Mouse (Mus musculus): ENCODE results near the gene Wdr66.
"Not testable (repeated sequence)": the region's sequence is repeated elsewhere in the genome, so short reads cannot be mapped to it uniquely, and the experiment has no call there.

The Wdr66 gene

DNA sequence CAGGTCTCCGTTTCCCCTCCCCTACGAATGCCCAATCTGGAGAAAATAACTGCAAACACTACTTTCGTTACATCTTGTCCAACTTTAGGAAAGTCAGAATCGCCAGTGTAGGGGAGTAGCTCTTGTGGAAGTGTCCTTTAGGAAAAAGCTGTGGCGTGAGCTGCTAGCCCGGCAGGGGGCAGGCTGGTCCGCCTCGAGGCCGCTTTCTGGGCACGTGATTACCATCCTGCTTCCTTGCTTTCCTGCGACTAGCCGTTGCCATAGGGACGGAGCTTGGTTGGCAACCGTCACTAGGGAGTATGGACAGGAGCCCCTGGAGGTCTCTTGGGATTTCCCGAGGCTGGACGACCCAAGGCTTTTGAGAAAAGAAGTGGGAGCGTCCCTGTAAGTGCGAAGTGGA lies at the start of gene Wdr66:
Gene Wdr66, plus strand, starts transcription at position 269 of the 400 bp plus-strand sequence.
- peak; percentile 66 for DNase-seq

DNA sequence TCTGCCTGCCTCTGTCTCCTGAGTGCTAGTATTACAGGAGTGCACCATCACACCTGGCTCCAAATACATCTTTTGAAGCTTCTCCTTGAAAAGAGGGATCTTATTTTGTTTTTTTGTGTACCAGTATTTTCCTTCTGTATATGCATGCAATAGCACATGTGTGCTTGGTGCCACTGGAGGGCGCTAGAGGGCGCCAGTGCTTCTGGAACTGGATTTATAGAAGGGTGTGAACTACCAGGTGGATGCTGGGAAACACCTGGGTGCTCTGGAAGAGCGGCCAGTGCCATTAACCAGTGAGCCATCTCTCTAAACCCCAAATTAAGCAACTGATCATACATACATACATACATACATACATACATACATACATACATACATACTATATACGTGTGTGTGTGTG lies 49.1 kb upstream of the Wdr66 start:
- not testable (repeated sequence) for DNase-seq

DNA sequence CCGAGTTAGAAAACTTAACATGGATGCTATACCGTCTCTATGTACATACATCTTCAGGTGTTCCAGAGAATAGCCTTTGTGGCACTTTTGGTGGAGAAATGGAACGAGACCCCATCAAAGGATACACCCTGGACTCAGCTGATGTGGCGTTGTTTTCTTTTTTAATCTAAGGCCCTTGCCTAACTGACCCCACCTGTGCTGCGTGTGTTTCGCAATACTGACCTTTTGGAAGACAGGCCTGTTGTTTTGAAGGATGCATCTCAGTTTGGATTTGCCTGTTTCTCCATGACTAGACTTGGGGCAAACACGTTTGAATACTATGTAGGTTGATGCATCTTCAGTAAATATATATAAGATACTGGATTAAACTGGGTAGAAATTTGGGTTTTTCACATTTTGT lies 48.3 kb upstream of the Wdr66 start:
- DNase-seq: not testable (repeated sequence)

DNA sequence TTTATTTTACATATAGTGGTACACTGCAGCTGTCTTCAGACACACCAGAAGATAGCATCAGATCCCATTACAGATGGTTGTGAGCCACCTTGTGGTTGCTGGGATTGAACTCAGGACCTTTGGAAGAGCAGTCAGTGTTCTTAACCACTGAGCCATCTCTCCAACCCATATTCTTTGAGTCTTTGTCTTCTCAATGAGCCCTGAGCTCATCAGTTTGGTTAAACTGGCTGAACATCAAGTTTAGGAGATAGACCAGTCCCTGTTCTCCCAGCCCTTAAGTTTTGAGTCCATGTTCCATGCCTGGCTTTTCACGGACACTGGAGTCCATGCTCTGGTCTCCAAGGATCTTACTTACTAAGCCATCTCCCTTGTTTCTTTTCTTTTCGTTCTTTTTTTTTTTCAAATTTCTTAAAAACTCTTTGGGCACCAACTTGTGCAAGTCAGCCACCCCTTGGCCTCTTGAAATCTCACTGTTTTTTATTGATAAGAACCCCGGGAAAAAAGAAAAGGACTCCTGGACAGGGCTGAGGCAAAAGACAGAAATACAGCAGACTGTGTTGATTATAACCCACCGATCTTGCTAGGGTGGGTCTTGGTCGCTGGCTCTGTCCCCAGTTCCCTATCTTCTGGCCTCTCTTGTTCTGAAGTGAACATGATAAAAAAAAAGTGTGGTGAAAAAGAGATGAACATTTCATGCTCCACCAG lies 29.4 kb upstream of the Wdr66 start:
- not testable (repeated sequence) for DNase-seq

DNA sequence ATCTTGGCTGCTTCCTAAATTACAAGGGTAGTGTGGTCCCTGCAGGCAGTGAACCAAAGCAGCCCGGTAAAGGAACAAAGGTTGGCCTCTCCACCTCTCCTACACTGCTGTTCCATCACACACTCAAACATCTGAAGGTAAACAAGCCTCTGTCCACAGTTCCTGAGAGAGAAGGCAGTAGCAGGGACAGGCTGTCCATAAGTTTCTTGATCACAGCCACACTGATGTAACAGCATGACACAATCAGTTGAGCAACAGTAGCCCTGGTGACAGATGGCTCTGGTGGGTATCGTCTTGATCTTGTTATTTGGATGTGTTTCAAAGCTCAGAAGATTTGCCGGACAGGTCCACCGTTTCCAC lies 28.9 kb upstream of the Wdr66 start:
- no peak for DNase-seq

DNA sequence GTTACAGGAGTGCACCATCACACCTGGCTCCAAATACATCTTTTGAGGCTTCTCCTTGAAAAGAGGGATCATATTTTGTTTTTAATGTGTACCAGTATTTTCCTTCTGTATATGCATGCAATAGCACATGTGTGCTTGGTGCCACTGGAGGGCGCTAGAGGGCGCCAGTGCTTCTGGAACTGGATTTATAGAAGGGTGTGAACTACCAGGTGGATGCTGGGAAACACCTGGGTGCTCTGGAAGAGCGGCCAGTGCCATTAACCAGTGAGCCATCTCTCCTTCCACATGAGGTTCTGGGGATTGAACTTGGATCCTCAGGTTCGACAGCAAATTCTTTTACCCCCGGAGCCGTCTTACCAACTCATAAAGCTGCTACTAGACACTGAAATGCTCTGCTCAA lies 28.0 kb upstream of the Wdr66 start:
- DNase-seq: not testable (repeated sequence)

DNA sequence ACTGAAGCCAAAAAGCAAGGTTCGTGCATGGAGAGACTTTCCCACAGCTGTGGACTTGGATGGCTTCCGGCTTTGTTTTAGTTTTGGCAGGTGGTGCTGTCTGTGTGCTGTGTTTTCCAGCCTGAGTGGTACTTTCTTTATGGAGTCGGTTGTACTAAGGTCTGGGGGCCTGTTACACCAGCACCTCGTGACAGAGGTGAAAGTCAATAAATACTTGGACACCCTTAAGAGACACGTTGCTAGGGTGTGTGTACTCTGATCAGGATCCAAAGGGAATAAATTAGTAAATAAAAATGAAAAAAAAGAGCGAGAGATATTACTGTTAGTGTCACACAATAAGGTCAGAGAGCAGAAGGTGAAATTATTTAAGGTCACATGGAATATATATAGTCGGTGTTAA lies 25.1 kb upstream of the Wdr66 start:
- no peak for DNase-seq

DNA sequence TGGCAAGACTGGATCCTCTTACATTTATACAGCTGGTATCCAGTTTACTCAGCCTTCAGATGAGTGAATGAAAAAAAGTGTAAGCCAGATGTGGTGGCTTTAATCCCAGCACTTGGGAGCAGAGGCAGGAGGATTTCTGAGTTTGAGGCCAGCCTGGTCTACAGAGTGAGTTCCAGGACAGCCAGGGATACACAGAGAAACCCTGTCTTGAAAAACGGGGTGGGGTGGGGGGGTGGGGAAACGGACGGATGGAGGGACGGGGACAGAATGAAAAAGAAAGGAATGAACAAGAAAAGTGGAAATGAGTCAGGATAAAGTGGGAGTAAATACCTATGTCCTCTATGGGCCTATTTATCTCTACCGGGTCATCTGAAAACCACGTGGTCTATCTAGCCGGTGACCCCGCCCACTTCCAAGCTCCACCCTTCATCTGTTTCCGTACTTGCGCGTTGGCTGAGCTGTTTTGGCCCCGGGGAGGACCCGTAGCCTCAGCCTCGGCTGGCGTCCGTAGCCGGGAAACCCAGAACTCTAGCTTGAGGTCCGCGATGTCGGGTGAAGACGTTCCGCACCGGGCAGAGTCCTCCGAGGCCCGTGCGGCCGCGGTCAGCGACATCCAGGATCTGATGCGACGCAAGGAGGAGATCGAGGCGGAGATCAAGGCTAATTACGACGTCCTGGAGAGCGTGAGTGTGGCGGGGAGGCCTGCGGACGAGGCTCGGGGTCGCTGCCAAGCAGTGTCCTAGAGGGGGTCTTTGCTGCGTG lies 24.0 kb upstream of the Wdr66 start:
- peak; percentile 95 for DNase-seq

DNA sequence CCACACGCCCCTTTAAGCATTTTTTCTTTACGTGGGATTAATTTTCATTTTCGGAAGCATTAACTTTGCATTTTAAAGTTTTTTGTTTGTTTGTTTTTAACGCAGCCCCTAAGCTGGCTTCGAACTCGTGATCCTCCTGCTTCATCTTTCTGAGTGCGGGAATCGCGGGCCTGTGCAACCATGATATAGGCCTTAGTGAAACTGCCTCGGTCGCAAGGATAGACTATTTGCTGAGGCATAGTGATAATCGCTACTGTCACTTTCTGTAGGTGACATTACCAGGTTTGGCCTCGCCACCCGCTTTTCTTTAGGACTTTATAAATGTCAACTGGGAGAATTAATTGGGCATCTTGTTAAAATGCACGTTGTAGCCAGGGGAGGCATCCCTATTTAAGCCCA lies 23.4 kb upstream of the Wdr66 start:
- no peak for DNase-seq

DNA sequence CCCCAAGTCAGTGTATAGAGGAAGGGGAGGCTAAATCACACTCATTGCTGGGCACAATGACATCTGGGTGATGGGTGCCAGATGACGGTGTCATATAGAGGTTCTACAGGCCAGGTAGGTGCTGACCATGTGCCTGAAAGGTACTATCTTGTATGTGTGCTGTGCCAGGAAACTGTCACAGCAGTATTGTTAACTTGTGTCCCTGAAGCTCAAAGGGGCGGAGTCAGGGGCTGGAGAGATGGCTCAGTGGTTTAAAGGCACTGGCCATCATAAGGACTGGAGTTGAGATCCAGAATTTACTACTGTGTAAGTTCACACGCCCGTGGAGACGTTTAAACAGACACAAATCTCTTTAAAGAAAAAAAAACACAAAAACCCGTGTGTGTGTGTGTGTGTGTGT lies 22.6 kb upstream of the Wdr66 start:
- no peak for DNase-seq

DNA sequence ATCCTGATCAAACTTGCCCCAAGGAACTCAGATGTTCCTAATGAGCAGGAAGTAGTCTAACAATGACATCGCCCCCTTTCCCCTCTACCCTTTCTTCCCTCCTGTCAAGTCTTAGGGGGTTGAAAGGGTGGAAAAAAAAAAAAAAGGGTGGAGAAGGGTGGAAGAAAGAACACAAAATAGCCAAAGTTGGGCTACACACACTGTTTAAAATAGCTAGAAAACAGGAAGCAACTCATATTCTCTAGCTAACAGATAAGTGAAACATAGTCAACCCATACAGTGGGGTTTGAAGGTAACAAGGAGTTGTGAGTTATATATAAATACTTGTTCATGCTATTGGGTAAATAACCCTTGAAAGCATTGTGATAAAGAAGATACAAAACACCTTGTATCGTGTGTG lies 19.7 kb upstream of the Wdr66 start:
- no peak for DNase-seq

DNA sequence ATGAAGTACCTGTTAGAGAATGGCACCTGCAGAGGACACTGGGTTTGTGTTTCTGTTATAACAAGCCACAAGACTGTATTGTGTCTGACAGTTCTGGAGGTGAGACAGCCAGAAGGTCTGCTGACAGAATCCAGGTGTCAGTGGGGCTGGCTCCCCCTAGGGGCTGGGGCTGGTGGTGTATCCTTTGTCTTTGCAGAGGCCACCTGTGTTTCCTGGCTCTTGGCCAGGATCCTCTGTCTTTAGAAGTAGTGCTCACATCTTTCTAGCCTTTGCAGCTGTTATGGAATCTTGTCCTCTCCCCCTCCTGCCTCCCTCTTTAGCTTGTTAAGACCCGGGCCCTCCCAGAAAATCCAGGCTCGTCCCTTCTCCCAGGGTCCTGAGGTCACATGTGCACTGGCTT lies 16.2 kb upstream of the Wdr66 start:
- peak; percentile 40 for DNase-seq

DNA sequence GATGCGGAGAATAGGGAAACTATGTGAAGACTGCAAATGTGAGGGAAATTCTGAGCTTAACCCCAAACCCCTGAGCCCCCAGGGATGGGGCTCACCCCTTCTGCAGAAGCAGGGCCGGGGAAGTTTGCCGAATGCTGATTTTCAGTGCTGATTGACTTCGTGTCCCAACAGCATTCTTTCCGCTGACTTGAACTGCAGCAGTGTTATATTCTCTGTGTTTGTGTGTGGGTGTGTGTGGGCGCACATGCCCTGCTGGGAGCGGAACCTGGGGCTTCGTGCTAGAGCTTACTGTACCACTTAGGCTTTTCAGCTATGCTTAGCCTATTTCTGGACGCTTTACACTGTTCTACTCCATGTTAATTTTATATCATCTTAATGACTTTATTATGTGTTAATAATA lies 15.5 kb upstream of the Wdr66 start:
- DNase-seq: no peak

DNA sequence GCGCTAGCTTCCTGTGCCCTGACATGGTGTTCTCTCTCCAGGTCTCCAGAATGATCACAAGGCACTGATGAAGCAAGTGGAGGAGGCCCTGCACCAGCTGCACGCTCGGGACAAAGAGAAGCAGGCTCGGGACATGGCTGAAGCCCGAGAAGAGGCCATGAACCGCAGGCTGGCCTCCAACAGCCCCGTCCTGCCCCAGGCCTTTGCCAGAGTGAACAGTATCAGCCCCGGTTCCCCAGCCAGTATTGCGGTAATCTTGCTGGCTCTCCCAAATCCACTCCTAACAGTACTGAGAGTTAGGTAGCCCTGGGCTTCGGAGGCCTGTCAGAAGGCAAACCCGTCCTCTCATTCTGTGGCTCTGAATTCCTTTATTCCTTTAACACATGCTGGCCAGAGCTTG lies 12.4 kb upstream of the Wdr66 start:
- no peak for DNase-seq

DNA sequence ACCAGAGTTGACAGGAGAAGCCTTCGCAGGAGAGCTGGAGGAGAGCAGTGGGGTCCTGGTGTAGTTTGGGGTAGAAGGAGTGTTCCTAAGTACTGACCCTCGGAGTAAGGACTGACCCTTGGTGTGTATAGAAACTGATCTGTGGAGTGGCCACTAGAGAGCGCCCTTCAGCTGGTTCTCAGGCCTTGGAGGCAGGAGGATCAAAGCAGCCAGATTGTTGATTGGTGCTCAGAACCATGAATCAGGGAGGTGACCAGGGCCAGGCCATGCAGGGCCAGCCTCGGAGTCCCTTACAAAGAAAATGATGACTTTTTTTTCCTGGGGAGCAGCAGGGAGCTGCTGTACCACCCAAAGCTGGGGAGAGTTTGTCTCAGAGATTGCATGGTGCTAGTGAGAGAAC lies 6.4 kb upstream of the Wdr66 start:
- peak; percentile 47 for DNase-seq

DNA sequence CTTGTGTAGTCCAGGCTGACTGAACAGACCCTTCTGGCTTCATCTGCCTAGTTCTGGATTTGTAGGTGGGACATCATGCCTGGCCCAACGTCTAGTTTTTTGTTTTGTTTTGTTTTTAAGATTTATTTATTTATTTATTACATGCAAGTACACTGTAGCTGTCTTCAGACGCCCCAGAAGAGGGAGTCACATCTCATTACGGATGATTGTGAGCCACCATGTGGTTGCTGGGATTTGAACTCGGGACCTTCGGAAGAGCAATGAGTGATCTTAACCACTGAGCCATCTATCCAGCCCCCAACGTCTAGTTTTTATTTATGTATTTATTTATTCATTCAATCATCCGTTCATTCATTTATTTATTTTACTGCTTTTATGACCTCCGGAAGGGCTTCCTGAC lies 512 bp upstream of the Wdr66 start:
- no peak for DNase-seq

DNA sequence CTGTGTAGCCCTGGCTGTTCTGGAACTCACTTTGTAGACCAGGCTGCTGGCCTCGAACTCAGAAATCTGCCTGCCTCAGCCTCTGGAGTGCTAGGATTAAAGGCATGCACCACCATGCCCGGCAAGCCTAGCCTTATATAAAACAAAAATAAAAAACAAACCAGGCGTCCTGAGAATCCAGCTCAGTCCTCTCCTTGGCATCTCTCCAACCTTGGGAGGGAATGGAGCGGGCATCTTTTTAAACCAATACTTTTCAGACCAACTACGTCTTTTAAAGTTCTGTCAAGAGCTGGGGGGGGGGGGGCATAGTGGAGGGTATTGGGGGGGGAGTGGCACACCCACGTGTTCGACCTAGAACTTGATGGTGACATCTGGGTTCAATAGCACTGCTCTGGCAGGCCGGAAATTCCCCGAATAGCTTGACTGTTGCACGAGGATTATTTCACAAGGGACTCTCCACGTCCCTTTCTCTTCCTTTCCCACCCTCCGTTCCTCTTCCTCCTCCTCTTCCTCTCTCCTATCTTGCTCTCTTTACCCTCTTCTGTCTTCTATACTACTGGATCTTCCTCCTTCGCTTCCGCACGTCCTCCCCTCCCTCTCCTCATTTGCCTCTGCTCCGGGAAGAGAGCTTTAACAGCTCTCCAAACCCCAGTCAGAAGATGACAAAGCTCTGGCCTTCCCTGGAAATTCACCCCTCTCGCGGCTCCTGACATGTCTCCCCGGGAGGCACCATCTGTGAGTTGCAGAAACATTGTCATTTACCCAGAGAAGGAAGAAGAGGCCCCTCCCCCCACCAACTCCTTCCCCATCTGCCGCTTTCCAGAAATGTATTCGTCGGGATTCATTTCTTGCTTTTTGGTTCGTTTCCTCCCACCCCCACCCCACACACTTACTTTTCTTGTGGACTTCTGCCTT lies 5.2 kb downstream of the Wdr66 start:
- DNase-seq: peak; percentile 34

DNA sequence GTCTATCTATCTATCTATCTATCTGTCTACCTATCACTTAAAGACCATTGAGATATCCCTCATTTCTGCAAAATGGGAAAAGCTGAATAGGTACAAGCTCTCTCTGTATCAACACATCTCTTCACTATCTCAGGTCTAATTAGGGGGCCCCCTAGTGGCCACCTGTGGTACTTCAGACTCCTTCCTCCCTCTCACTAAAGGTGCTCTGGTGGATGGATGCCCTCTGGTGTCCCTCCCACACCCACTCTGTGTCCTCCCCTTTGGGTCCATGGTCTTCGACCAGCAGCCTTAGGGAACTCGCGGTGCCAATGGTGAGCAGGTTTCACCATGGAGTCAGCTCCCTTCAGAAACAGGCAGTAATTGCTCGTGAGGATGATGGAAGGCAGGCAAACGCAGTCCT lies 7.1 kb downstream of the Wdr66 start:
- peak; percentile 69 for DNase-seq

DNA sequence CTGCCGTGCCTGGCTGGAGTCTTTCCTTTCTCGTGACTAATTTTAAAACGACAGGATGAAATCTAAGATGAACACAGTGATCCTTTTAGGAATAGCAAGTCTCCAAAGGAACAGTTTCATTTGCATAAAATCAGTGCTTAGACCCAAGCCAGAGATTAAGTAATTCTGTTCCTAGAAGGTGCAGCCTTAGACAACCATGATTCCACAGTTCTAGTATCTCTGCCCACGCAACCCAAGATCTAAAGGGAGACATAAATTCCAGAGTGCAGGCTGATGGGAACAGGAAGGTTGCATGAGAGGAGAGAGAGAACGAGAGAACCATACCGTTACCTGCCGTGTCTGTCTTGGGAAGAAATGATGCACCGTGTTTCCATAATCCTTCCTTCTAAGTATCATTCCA lies 8.8 kb downstream of the Wdr66 start:
- no peak for DNase-seq

DNA sequence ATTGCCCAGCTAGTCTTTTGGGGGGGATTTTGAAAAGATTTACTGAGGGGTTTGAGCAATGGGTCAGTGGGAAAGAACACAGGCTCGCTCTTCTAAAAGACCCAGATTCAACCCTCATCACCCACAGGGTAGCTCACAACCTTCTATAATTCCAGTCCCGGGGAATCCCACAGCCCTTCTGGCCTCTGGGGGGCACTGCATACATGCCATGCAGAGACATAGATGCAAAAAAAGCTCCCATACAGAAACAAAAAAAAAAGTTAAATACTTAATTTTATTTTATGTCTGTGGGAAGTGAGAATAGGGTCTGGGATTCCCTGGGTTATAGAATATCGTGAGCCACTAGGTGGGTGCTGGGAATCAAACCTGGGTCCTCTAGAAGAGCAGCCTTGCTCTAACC lies 15.0 kb downstream of the Wdr66 start:
- no peak for DNase-seq

DNA sequence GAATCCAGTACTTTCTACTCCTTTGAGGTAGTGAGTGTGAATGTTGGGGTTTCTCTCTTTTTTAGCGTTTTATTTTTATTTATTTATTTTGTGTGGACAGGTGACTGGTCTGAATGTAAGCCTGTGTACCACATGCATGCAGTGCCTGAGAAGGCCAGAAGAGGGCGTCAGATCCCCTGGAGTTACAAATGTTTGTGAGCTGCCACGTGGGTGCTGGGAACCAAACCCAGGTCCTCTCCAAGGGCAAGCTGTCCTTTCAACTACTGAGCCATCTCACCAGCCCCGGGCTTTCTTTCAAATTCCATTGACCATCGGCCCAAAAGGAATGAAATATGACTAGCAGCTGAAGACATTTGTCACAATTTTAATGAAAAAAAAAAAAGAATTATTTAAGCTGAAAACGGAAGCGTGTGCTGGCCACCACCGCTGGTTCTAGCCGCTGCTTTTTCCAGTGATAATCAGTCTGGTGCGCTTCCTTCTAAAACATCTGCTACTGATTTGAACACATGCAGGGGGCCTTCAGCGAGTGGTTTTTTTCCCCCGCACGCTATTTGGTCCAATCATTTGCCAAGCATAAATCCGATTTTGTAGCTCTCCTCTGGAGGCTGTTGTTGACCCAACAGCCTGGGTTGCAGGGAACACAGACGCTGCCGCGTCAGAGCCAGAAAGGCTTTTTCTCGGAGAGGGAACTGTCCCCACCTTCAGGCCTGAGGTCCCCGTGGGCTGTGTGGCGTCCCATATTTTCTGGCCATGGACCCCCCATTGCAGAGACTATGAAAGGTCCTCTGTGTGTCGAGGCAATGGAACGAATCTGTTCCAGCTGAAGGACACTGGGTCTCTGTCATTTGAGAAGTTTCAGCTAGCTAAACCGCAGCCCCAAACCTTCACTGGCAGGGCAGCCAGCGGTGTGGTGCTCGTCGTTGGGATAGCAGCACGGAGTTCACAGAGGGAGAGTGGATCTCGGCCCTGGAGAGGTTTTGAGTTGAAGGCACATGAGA lies 16.9 kb downstream of the Wdr66 start:
- no peak for DNase-seq

DNA sequence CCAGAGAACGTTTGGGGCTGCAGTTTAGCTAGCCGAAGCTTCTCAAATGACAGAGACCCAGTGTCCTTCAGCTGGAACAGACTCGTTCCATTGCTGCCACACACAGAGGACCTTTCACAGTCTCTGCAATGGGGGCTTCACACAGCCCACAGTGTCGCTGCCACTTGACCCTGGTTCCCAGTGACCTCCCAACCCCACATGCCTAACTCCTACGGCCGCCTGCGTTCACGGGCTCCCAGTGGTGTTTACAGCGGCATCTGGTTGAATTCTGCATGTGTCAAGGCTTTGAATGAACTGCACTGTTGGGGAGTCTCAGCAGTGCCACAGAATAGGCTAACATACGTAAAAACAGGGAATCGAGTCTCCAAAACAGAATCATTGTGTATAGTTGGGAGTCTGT lies 19.0 kb downstream of the Wdr66 start:
- DNase-seq: no peak

Data from cerebellum, adult 11 months (tissue).